In the genomic region with DNA sequence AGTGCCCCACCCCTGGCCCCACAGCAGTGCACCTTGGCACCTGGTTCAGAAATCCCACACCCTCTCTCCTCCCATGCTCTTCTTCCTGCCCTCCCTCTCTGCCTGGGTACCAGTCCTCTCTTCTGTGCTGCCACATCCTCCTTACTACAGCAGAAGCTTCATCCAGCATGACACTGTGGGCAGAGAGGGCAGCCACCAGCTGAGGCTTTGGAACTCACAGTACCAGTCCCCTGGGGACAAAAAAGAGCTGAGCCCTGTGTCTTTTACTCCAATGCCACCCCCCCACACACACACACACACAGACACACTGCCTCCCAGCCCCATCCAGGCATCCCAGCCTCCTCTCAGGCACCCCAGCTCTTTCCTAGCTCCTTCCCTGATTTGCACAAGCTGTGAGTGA, we compare ENCODE assay signal across 31 mouse cellular contexts.
"Had no signal": no experiment of that assay in that cellular context is flagged by ENCODE, and none has a peak within 500 bp of the region (broad histone marks: within the 10 kb centered on the region; RNA-seq: fewer than 3 reads in every experiment).

No protein-coding gene starts in this region.

- H3K27ac ChIP-seq: left cerebral cortex, adult 2 months; limb, embryonic 10.5 days; limb, embryonic 12.5 days; limb, embryonic 13.5 days; limb, embryonic 15.5 days; liver, embryonic 12.5 days; liver, embryonic 13.5 days; liver, embryonic 14.5 days; liver, embryonic 15.5 days; lung, embryonic 15.5 days; macrophage; midbrain, embryonic 10.5 days; midbrain, embryonic 12.5 days; midbrain, embryonic 13.5 days; midbrain, embryonic 15.5 days had no signal

- H3K27me3 ChIP-seq: limb, embryonic 12.5 days; limb, embryonic 13.5 days; limb, embryonic 15.5 days; liver, embryonic 12.5 days; liver, embryonic 13.5 days; liver, embryonic 15.5 days; lung, embryonic 15.5 days; megakaryocyte, embryonic 14.5 days; midbrain, embryonic 12.5 days; midbrain, embryonic 13.5 days; midbrain, embryonic 15.5 days had no signal

- H3K36me3 ChIP-seq: limb, embryonic 10.5 days; limb, embryonic 12.5 days; limb, embryonic 13.5 days; limb, embryonic 15.5 days; liver, embryonic 12.5 days; liver, embryonic 13.5 days; liver, embryonic 15.5 days; lung, embryonic 15.5 days; midbrain, embryonic 10.5 days; midbrain, embryonic 12.5 days; midbrain, embryonic 13.5 days; midbrain, embryonic 15.5 days had no signal

- H3K4me3 ChIP-seq: left cerebral cortex, adult 2 months; limb, embryonic 10.5 days; limb, embryonic 12.5 days; limb, embryonic 13.5 days; limb, embryonic 15.5 days; liver, embryonic 12.5 days; liver, embryonic 13.5 days; liver, embryonic 15.5 days; lung, embryonic 15.5 days; megakaryocyte, embryonic 14.5 days; midbrain, embryonic 10.5 days; midbrain, embryonic 12.5 days; midbrain, embryonic 13.5 days; midbrain, embryonic 15.5 days; myocyte had no signal

- H3K9me3 ChIP-seq: limb, embryonic 10.5 days; limb, embryonic 12.5 days; limb, embryonic 13.5 days; limb, embryonic 15.5 days; liver, embryonic 12.5 days; liver, embryonic 13.5 days; liver, embryonic 15.5 days; lung, embryonic 15.5 days; megakaryocyte, embryonic 14.5 days; midbrain, embryonic 10.5 days; midbrain, embryonic 12.5 days; midbrain, embryonic 13.5 days; midbrain, embryonic 15.5 days had no signal

- ATAC-seq: liver, embryonic 12.5 days; liver, postnatal 0 days; lung, postnatal 0 days; midbrain, embryonic 13.5 days; midbrain, embryonic 15.5 days; midbrain, embryonic 16.5 days had no signal

- DNase-seq: left cerebral cortex, postnatal 4 days; liver; liver, embryonic 13.5 days; liver, postnatal 0 days; lung, adult 18-20 months; lung, adult 2 months; lung, embryonic 14.5 days; lung, postnatal 10 days; lung, postnatal 14 days; lung, postnatal 36 days; lung, postnatal 4 days; midbrain, embryonic 14.5 days had no signal

- H3K4me2 ChIP-seq: limb, embryonic 12.5 days; limb, embryonic 13.5 days; limb, embryonic 15.5 days; liver, embryonic 11.5 days; liver, embryonic 12.5 days; liver, embryonic 13.5 days; liver, embryonic 15.5 days; lung, embryonic 14.5 days; lung, embryonic 15.5 days; midbrain, embryonic 12.5 days; midbrain, embryonic 13.5 days; midbrain, embryonic 15.5 days had no signal

- H3K4me1 ChIP-seq: limb, embryonic 12.5 days; limb, embryonic 13.5 days; limb, embryonic 15.5 days; liver, embryonic 12.5 days; liver, embryonic 13.5 days; liver, embryonic 15.5 days; lung, embryonic 15.5 days; megakaryocyte, embryonic 14.5 days had no signal

- H3K9ac ChIP-seq: limb, embryonic 12.5 days; limb, embryonic 13.5 days; limb, embryonic 15.5 days; liver, embryonic 12.5 days; liver, embryonic 13.5 days; liver, embryonic 14.5 days; liver, embryonic 15.5 days; liver, postnatal 0 days; lung, embryonic 14.5 days; lung, embryonic 15.5 days; midbrain, embryonic 12.5 days; midbrain, embryonic 13.5 days; midbrain, embryonic 15.5 days had no signal
